Mouse (Mus musculus): ENCODE measurements at regions not wholly inside any gene's neighbourhood (a gene's known extent, or its start where the extent isn't known, plus 50 kb on each side); places are given as distances from the start of the nearest gene placed in this dataset.
"Not testable (repeated sequence)": the region's sequence is repeated elsewhere in the genome, so short reads cannot be mapped to it uniquely, and the experiment has no call there.

DNA sequence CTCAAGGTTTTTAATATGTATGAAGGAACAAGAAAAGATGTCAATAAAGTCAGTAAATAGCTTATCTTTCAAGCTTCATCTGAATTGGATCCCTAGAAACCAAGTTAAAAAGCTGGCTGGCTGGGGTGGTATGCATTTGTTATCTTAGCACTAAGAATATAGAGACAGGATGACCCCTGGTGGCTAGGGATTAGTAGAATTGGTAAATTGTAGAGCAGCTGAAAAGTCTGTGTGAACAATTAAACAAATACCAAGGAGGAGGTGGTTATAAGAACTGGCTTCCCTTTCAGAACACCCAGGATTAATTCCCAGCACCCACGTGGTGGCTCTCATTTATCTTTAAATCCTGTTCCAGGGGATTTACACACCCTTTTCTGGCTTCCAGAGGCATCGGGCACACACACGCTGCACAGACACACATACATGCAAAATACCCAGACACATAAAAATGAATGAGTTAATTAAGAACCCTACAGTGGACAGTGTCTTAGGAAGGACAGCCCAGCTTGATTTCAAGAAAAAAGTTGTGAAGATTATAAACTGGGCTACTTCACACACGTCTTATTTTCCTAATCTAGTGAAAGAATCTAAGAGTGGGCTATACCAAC lies 170.5 kb downstream of the Pdzph1 start:
- WGBS, result 13% methylated on average over 4 of the region's 4 CpGs
- H3K4me3 ChIP-seq (replicated peaks; ENCODE audit: low read length), result no peak overlapping the region
- no peaks in the 10 kb centered on the region for H3K27me3 ChIP-seq (replicated peaks; ENCODE audit: control insufficient read depth, insufficient read depth, low read length)
- no peak overlapping the region for H3K27ac ChIP-seq (ENCODE audit: low read length)
- ATAC-seq, result peak; percentile 72
- H3K9me3 ChIP-seq (ENCODE audit: control insufficient read depth, low read length), result no peaks in the 10 kb centered on the region
- no peaks in the 10 kb centered on the region for H3K4me1 ChIP-seq (replicated peaks; ENCODE audit: control insufficient read depth, insufficient read depth, low read length)
- no peak overlapping the region for H3K4me2 ChIP-seq (ENCODE audit: low read length)
- no peaks in the 10 kb centered on the region for H3K36me3 ChIP-seq (ENCODE audit: control insufficient read depth, insufficient read depth)
- no peak overlapping the region for H3K9ac ChIP-seq (replicated peaks; ENCODE audit: low read depth, low read length)

DNA sequence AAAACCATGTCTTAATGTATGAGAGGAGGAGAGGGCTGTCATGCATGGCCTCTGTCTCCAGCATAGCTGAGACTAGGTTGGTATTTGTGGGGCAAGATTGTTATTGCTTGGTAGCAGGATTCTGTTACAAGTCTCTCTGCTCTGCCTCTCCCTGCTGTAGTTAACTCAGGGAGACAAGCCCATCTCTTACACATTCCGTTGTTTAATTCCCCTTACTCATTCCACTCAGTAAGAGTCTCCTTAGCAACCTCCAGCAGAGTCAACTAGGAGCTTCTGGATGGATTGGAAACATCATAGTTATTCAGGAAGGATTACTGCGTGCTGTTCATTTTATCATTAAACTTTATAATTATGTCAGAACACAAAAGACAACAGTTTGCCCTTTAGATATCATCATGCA lies 171.8 kb downstream of the Pdzph1 start:
- H3K36me3 ChIP-seq (ENCODE audit: control insufficient read depth, insufficient read depth), result no peaks in the 10 kb centered on the region
- H3K4me2 ChIP-seq (ENCODE audit: low read length), result no peak overlapping the region
- no peaks in the 10 kb centered on the region for H3K4me1 ChIP-seq (replicated peaks; ENCODE audit: control insufficient read depth, insufficient read depth, low read length)
- no peaks in the 10 kb centered on the region for H3K9me3 ChIP-seq (ENCODE audit: control insufficient read depth, low read length)
- no peak overlapping the region for H3K27ac ChIP-seq (ENCODE audit: low read length)
- H3K27me3 ChIP-seq (replicated peaks; ENCODE audit: control insufficient read depth, insufficient read depth, low read length), result no peaks in the 10 kb centered on the region
- ATAC-seq, result no peak
- 38% methylated on average over 2 of the region's 2 CpGs for WGBS
- no peak overlapping the region for H3K9ac ChIP-seq (replicated peaks; ENCODE audit: low read depth, low read length)
- no peak overlapping the region for H3K4me3 ChIP-seq (replicated peaks; ENCODE audit: low read length)

DNA sequence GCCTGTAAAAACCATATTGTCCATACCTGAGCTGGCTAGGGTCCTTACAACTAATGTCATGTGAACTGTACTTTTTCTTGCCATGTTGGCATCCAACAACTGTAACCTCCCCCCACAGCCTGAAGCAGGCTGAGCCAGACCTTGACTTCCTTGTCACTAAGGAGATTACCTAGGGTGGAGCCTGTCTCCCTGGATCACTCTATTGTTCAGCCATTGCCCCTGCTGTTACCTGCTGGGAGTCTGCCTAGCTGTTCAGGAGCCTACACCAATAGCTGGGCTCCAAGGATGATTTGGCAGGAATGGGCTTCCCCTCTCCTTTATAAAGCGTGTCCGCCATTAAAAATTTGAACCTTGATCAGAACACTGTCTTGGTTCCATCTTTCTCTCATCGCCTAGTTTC lies 215.7 kb downstream of the Pdzph1 start:
- not testable (repeated sequence) for ATAC-seq; H3K36me3 ChIP-seq (ENCODE audit: control insufficient read depth, insufficient read depth); H3K27me3 ChIP-seq (replicated peaks; ENCODE audit: control insufficient read depth, insufficient read depth, low read length); H3K4me3 ChIP-seq (replicated peaks; ENCODE audit: low read length); H3K9me3 ChIP-seq (ENCODE audit: control insufficient read depth, low read length); H3K27ac ChIP-seq (ENCODE audit: low read length); H3K9ac ChIP-seq (replicated peaks; ENCODE audit: low read depth, low read length); H3K4me2 ChIP-seq (ENCODE audit: low read length); H3K4me1 ChIP-seq (replicated peaks; ENCODE audit: control insufficient read depth, insufficient read depth, low read length)
- WGBS, result 66% methylated on average over 3 of the region's 3 CpGs

DNA sequence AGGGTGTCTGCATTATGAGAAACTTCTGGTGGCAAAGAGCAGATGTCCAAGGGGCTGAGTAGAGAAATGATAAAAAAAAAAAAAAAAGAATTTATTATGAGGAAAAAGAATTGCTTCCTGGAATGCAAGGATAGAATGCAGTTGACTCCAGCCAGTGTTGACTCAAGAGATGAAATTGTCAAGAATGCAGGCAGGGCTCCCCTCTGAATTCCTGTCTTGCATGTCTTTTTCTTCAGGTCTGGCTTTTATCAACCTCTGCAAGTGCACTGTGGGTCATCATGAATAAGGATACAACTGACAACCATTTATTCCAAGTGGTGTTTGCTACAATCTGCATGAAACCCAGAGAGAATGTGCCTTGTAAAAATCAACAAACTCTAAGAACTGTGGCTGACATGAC lies 217.6 kb downstream of the Pdzph1 start:
- H3K27me3 ChIP-seq (replicated peaks; ENCODE audit: control insufficient read depth, insufficient read depth, low read length), result no peaks in the 10 kb centered on the region
- no peak overlapping the region for H3K27ac ChIP-seq (ENCODE audit: low read length)
- no peaks in the 10 kb centered on the region for H3K9me3 ChIP-seq (ENCODE audit: control insufficient read depth, low read length)
- no peaks in the 10 kb centered on the region for H3K36me3 ChIP-seq (ENCODE audit: control insufficient read depth, insufficient read depth)
- no peak overlapping the region for H3K9ac ChIP-seq (replicated peaks; ENCODE audit: low read depth, low read length)
- no peaks in the 10 kb centered on the region for H3K4me1 ChIP-seq (replicated peaks; ENCODE audit: control insufficient read depth, insufficient read depth, low read length)
- H3K4me2 ChIP-seq (ENCODE audit: low read length), result no peak overlapping the region
- H3K4me3 ChIP-seq (replicated peaks; ENCODE audit: low read length), result no peak overlapping the region
- ATAC-seq, result no peak

DNA sequence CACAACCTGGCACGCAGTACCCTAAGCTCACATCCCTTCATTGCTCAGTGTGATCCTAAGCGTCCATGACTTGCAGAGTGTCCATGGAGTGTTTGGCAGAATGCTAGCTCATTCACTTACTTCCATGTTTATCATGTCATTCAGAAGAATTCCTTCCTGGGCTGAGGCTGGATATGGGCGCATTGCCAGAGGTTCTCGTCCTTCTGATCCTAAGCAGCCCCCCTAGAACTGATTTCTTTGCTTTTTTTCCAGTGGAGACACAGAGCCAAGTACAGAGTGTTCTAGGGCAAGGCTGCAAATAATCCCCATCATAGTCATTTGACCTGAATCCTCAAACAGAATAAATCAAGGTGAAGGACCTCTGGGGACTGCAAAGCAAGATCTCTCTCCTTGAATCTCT lies 226.0 kb downstream of the Pdzph1 start:
- Histone ChIP-seq H3K9ac (replicated peaks; ENCODE audit: low read depth, low read length) (no peak overlapping the region), H3K4me1 (replicated peaks; ENCODE audit: control insufficient read depth, insufficient read depth, low read length) (no peaks in the 10 kb centered on the region), H3K27me3 (replicated peaks; ENCODE audit: control insufficient read depth, insufficient read depth, low read length) (no peaks in the 10 kb centered on the region), H3K36me3 (ENCODE audit: control insufficient read depth, insufficient read depth) (no peaks in the 10 kb centered on the region), H3K4me3 (replicated peaks; ENCODE audit: low read length) (no peak overlapping the region), H3K4me2 (ENCODE audit: low read length) (no peak overlapping the region), H3K9me3 (ENCODE audit: control insufficient read depth, low read length) (no peaks in the 10 kb centered on the region), H3K27ac (ENCODE audit: low read length) (no peak overlapping the region)
- ATAC-seq, result no peak
- 82% methylated on average over 4 of the region's 4 CpGs for WGBS

DNA sequence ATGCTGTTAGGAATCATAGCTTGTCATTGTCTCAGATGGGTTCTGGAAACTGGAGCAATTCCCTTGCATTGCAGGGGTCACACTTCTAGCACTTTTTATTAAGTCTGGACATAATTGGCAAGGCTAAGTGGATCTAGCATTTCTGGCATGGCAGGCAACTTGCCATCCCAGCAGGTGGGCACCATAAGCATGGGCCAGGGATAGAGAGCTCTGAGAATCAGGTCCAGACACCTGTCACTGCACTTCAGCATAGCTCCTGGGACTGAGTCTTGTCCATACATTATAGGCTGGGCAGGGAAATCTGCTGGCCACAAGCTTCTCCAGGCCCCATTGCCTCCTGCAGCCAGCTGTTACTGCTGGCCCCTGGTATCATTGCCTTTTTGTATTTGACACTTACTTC lies 242.2 kb downstream of the Pdzph1 start:
- Histone ChIP-seq H3K27ac (ENCODE audit: low read length) (no peak overlapping the region), H3K9ac (replicated peaks; ENCODE audit: low read depth, low read length) (no peak overlapping the region), H3K4me1 (replicated peaks; ENCODE audit: control insufficient read depth, insufficient read depth, low read length) (no peaks in the 10 kb centered on the region; the same call in 1 of the 2 replicates), H3K36me3 (ENCODE audit: control insufficient read depth, insufficient read depth) (no peaks in the 10 kb centered on the region), H3K27me3 (replicated peaks; ENCODE audit: control insufficient read depth, insufficient read depth, low read length) (no peaks in the 10 kb centered on the region), H3K4me2 (ENCODE audit: low read length) (no peak overlapping the region), H3K4me3 (replicated peaks; ENCODE audit: low read length) (no peak overlapping the region), H3K9me3 (ENCODE audit: control insufficient read depth, low read length) (no peaks in the 10 kb centered on the region)
- ATAC-seq, result no peak

DNA sequence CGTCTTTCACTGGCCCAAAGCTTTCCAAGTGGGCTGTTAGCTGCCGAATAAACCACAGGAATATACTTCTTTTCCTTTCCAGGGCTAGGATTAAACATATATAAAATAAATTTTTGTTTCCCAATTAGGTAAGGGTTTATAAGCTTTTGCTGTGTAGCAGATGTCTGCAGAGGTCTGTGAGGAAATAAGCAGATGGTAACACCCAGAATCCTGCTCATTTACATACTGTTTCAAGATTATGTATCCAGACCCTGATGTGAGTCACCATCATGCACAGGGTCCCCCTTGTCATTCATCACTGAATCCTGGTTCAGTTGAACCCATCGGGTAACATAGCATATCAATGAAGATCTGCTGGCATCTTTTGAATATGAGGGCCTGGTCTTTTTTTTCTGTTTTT lies 242.9 kb downstream of the Pdzph1 start:
- 71% methylated on average over 3 of the region's 3 CpGs for WGBS
- no peaks in the 10 kb centered on the region for H3K9me3 ChIP-seq (ENCODE audit: control insufficient read depth, low read length)
- H3K27me3 ChIP-seq (replicated peaks; ENCODE audit: control insufficient read depth, insufficient read depth, low read length), result no peaks in the 10 kb centered on the region
- no peaks in the 10 kb centered on the region for H3K36me3 ChIP-seq (ENCODE audit: control insufficient read depth, insufficient read depth)
- H3K9ac ChIP-seq (replicated peaks; ENCODE audit: low read depth, low read length), result no peak overlapping the region
- no peaks in the 10 kb centered on the region; the same call in 1 of the 2 replicates for H3K4me1 ChIP-seq (replicated peaks; ENCODE audit: control insufficient read depth, insufficient read depth, low read length)
- H3K4me3 ChIP-seq (replicated peaks; ENCODE audit: low read length), result no peak overlapping the region
- peak; percentile 75 for ATAC-seq
- H3K4me2 ChIP-seq (ENCODE audit: low read length), result no peak overlapping the region
- H3K27ac ChIP-seq (ENCODE audit: low read length), result no peak overlapping the region

DNA sequence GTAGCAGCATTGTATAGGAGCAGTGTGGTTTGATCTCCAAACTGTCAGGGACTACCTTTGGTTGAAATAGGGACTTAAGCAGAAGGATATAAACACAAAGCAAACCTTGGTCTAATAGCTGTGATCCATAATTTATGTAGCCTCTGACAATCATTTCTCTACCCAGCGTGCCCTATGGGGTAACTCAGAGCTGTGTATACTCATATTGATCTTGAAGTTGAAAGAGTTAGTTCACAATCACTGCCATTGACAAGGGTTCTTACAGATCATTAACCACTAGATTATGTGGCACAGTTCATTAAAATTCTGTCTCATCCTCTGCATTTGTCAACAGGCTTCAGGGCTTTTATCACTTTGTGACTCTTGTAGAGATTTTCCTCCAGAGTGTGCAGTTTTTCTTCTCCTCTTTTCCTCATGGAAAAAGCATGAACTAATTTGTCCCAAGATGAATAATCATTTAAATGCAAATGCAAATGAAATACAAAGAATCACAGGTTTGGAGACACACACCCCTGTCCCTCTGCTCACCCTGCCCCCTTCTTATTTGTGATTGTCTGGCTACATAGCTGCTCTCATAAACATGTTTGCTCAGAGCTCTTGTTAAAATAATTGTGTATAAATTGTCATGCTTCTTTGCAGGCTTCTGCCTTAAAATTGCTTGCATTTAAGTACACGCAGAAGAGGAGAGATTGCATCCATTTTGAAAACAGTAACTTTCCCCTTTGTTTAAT lies 280.3 kb downstream of the Pdzph1 start:
- no peak overlapping the region for H3K9ac ChIP-seq (replicated peaks; ENCODE audit: low read depth, low read length)
- no peaks in the 10 kb centered on the region for H3K27me3 ChIP-seq (replicated peaks; ENCODE audit: control insufficient read depth, insufficient read depth, low read length)
- WGBS, result 44% methylated on average over 2 of the region's 2 CpGs
- H3K4me1 ChIP-seq (replicated peaks; ENCODE audit: control insufficient read depth, insufficient read depth, low read length), result no peaks in the 10 kb centered on the region
- no peak for ATAC-seq
- no peaks in the 10 kb centered on the region for H3K36me3 ChIP-seq (ENCODE audit: control insufficient read depth, insufficient read depth)
- H3K4me3 ChIP-seq (replicated peaks; ENCODE audit: low read length), result no peak overlapping the region
- no peak overlapping the region for H3K4me2 ChIP-seq (ENCODE audit: low read length)
- H3K27ac ChIP-seq (ENCODE audit: low read length), result no peak overlapping the region
- H3K9me3 ChIP-seq (ENCODE audit: control insufficient read depth, low read length), result no peaks in the 10 kb centered on the region

DNA sequence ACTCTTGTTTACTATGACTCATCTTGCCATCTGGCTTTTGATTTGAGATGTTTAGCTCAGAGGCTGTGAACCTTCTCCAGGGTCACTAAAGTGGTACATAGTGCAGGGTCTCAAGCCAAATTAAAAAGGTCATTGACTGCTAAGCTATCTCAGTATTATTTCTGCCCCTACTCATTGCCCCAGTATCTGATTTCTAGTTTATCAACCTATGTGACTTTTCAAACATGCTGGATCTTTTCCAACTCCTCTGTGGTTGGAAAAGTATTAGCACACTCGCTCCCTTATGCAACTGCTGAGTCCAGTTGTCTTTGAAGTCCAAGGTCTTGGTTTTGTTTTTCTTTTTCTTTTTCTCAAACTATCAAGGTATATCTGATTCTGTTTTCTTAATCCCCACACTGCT lies 301.0 kb downstream of the Pdzph1 start:
- Histone ChIP-seq H3K4me1 (replicated peaks; ENCODE audit: control insufficient read depth, insufficient read depth, low read length) (no peaks in the 10 kb centered on the region), H3K27me3 (replicated peaks; ENCODE audit: control insufficient read depth, insufficient read depth, low read length) (no peaks in the 10 kb centered on the region), H3K36me3 (ENCODE audit: control insufficient read depth, insufficient read depth) (no peaks in the 10 kb centered on the region), H3K4me3 (replicated peaks; ENCODE audit: low read length) (no peak overlapping the region), H3K9ac (replicated peaks; ENCODE audit: low read depth, low read length) (no peak overlapping the region), H3K4me2 (ENCODE audit: low read length) (no peak overlapping the region), H3K27ac (ENCODE audit: low read length) (no peak overlapping the region), H3K9me3 (ENCODE audit: control insufficient read depth, low read length) (no peaks in the 10 kb centered on the region)
- WGBS, result 90% methylated on average over 1 of the region's 1 CpGs
- no peak for ATAC-seq

DNA sequence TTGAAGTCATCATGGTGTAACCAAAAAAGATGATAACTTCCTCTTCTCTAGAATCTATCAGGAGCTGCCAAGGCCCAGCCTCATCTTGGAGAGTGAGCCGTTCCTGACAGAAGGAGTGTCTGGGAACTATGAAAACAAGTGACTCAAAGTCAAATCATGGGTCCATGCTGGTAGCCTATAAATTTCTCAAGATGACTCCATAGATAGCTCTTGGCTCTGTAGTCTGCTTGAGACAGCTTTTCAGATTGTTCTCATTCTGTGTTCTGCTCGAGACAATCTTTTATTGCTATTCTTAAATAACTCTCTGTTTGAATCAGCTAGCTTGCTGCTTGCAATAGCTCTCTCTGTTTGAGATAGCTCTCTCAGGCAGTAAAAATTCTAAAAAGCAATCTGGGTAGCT lies 318.9 kb downstream of the Pdzph1 start:
- Histone ChIP-seq H3K36me3 (ENCODE audit: control insufficient read depth, insufficient read depth) (no peaks in the 10 kb centered on the region), H3K9me3 (ENCODE audit: control insufficient read depth, low read length) (no peaks in the 10 kb centered on the region), H3K4me1 (replicated peaks; ENCODE audit: control insufficient read depth, insufficient read depth, low read length) (no peaks in the 10 kb centered on the region), H3K4me3 (replicated peaks; ENCODE audit: low read length) (no peak overlapping the region), H3K9ac (replicated peaks; ENCODE audit: low read depth, low read length) (no peak overlapping the region), H3K27ac (ENCODE audit: low read length) (no peak overlapping the region), H3K27me3 (replicated peaks; ENCODE audit: control insufficient read depth, insufficient read depth, low read length) (no peaks in the 10 kb centered on the region), H3K4me2 (ENCODE audit: low read length) (no peak overlapping the region)
- no peak for ATAC-seq
- WGBS, result 74% methylated on average over 2 of the region's 2 CpGs
